Mouse (Mus musculus): ENCODE measurements around the gene Atp2c1. TPM values are rescaled to one million over a fixed set of nuclear protein-coding genes. Genes with fewer than 3 reads are reported as not detected.

The Atp2c1 gene
- polyA plus RNA-seq, 1 experiment from 2014 or later: 75.8 TPM

- Histone ChIP-seq H3K9me3 (replicated peaks; ENCODE audit: control insufficient read depth, low read length) (no peaks in the 10 kb centered on the region), H3K36me3 (ENCODE audit: control insufficient read depth, insufficient read depth, low read length) (0 out of 2 replicates have a peak, but pooled peaks cover 4% of the 10 kb centered on the region), H3K4me3 (ENCODE audit: low read depth, low read length) (no peak overlapping the region), H3K4me2 (ENCODE audit: low read length) (no peak overlapping the region), H3K27me3 (replicated peaks; ENCODE audit: control insufficient read depth, insufficient read depth, low read length) (no peaks in the 10 kb centered on the region), H3K9ac (ENCODE audit: low read length) (no peak overlapping the region), H3K4me1 (ENCODE audit: control insufficient read depth, insufficient read depth, low read length) (no peaks in the 10 kb centered on the region), H3K27ac (ENCODE audit: low read depth, low read length) (no peak overlapping the region)
- DNase-seq (ENCODE audit: low spot score) (no peak), ATAC-seq (no peak)
- WGBS: 74% methylated on average over 3 of the region's 3 CpGs
These were observed 51.0 kb downstream of the Atp2c1 start for GRCm38 (mm10) chr9:105476134-105476533.

- Histone ChIP-seq H3K9ac (ENCODE audit: low read length) (no peak overlapping the region), H3K36me3 (ENCODE audit: control insufficient read depth, insufficient read depth, low read length) (0 out of 2 replicates have a peak, but pooled peaks cover 4% of the 10 kb centered on the region), H3K9me3 (replicated peaks; ENCODE audit: control insufficient read depth, low read length) (no peaks in the 10 kb centered on the region), H3K4me2 (ENCODE audit: low read length) (no peak overlapping the region), H3K4me3 (ENCODE audit: low read depth, low read length) (no peak overlapping the region), H3K27ac (ENCODE audit: low read depth, low read length) (no peak overlapping the region), H3K4me1 (ENCODE audit: control insufficient read depth, insufficient read depth, low read length) (no peaks in the 10 kb centered on the region), H3K27me3 (replicated peaks; ENCODE audit: control insufficient read depth, insufficient read depth, low read length) (no peaks in the 10 kb centered on the region)
- no peak for DNase-seq (ENCODE audit: low spot score)
- no peak for ATAC-seq
- WGBS: 93% methylated on average over 3 of the region's 3 CpGs
These were observed 52.2 kb downstream of the Atp2c1 start for GRCm38 (mm10) chr9:105474910-105475309.

- Histone ChIP-seq H3K4me3 (ENCODE audit: low read depth, low read length) (no peak overlapping the region), H3K9ac (ENCODE audit: low read length) (no peak overlapping the region), H3K4me1 (ENCODE audit: control insufficient read depth, insufficient read depth, low read length) (no peaks in the 10 kb centered on the region), H3K27me3 (replicated peaks; ENCODE audit: control insufficient read depth, insufficient read depth, low read length) (no peaks in the 10 kb centered on the region), H3K9me3 (replicated peaks; ENCODE audit: control insufficient read depth, low read length) (no peaks in the 10 kb centered on the region), H3K4me2 (ENCODE audit: low read length) (no peak overlapping the region), H3K36me3 (ENCODE audit: control insufficient read depth, insufficient read depth, low read length) (peaks cover 25% of the 10 kb centered on the region), H3K27ac (ENCODE audit: low read depth, low read length) (no peak overlapping the region)
- WGBS: 96% methylated on average over 3 of the region's 3 CpGs
- DNase-seq (ENCODE audit: low spot score) (no peak), ATAC-seq (no peak)
These were observed 59.3 kb downstream of the Atp2c1 start for GRCm38 (mm10) chr9:105467787-105468186.

- H3K9me3 ChIP-seq (replicated peaks; ENCODE audit: control insufficient read depth, low read length): no peaks in the 10 kb centered on the region
- 94% methylated on average over 7 of the region's 7 CpGs for WGBS
- no peak overlapping the region for H3K4me2 ChIP-seq (ENCODE audit: low read length)
- no peak overlapping the region for H3K4me3 ChIP-seq (ENCODE audit: low read depth, low read length)
- ATAC-seq: no peak
- no peak for DNase-seq (ENCODE audit: low spot score)
- no peaks in the 10 kb centered on the region for H3K4me1 ChIP-seq (ENCODE audit: control insufficient read depth, insufficient read depth, low read length)
- H3K9ac ChIP-seq (ENCODE audit: low read length): no peak overlapping the region
- H3K27ac ChIP-seq (ENCODE audit: low read depth, low read length): no peak overlapping the region
- no peaks in the 10 kb centered on the region for H3K27me3 ChIP-seq (replicated peaks; ENCODE audit: control insufficient read depth, insufficient read depth, low read length)
- peaks cover 43% of the 10 kb centered on the region for H3K36me3 ChIP-seq (ENCODE audit: control insufficient read depth, insufficient read depth, low read length)
These were observed 65.6 kb downstream of the Atp2c1 start for GRCm38 (mm10) chr9:105461496-105461895.

- Histone ChIP-seq H3K27me3 (replicated peaks; ENCODE audit: control insufficient read depth, insufficient read depth, low read length) (no peaks in the 10 kb centered on the region), H3K4me1 (ENCODE audit: control insufficient read depth, insufficient read depth, low read length) (no peaks in the 10 kb centered on the region), H3K27ac (ENCODE audit: low read depth, low read length) (no peak overlapping the region), H3K36me3 (ENCODE audit: control insufficient read depth, insufficient read depth, low read length) (peaks cover 47% of the 10 kb centered on the region), H3K9me3 (replicated peaks; ENCODE audit: control insufficient read depth, low read length) (no peaks in the 10 kb centered on the region), H3K4me2 (ENCODE audit: low read length) (no peak overlapping the region), H3K9ac (ENCODE audit: low read length) (no peak overlapping the region), H3K4me3 (ENCODE audit: low read depth, low read length) (no peak overlapping the region)
- no peak for ATAC-seq
- 90% methylated on average over 13 of the region's 13 CpGs for WGBS
- no peak for DNase-seq (ENCODE audit: low spot score)
These were observed 68.1 kb downstream of the Atp2c1 start for GRCm38 (mm10) chr9:105459032-105459431.

- 95% methylated on average over 6 of the region's 6 CpGs for WGBS
- H3K36me3 ChIP-seq (ENCODE audit: control insufficient read depth, insufficient read depth, low read length): peaks cover 48% of the 10 kb centered on the region
- DNase-seq (ENCODE audit: low spot score) (no peak), ATAC-seq (no peak)
- no peak overlapping the region for H3K27ac ChIP-seq (ENCODE audit: low read depth, low read length)
- H3K9me3 ChIP-seq (replicated peaks; ENCODE audit: control insufficient read depth, low read length): no peaks in the 10 kb centered on the region
- H3K9ac ChIP-seq (ENCODE audit: low read length): no peak overlapping the region
- no peak overlapping the region for H3K4me3 ChIP-seq (ENCODE audit: low read depth, low read length)
- no peaks in the 10 kb centered on the region for H3K4me1 ChIP-seq (ENCODE audit: control insufficient read depth, insufficient read depth, low read length)
- H3K4me2 ChIP-seq (ENCODE audit: low read length): no peak overlapping the region
- no peaks in the 10 kb centered on the region for H3K27me3 ChIP-seq (replicated peaks; ENCODE audit: control insufficient read depth, insufficient read depth, low read length)
These were observed 118.6 kb downstream of the Atp2c1 start for GRCm38 (mm10) chr9:105408549-105408948.

- Histone ChIP-seq H3K27me3 (replicated peaks; ENCODE audit: control insufficient read depth, insufficient read depth, low read length) (no peaks in the 10 kb centered on the region), H3K4me3 (ENCODE audit: low read depth, low read length) (peak within 1 kb of the TSS; percentile 52), H3K4me1 (ENCODE audit: control insufficient read depth, insufficient read depth, low read length) (peaks cover 5% of the 10 kb centered on the region), H3K4me2 (ENCODE audit: low read length) (peak within 1 kb of the TSS; percentile 67), H3K36me3 (ENCODE audit: control insufficient read depth, insufficient read depth, low read length) (peaks cover 7% of the 10 kb centered on the region; the same call in 1 of the 2 replicates), H3K9ac (ENCODE audit: low read length) (peak within 1 kb of the TSS; percentile 64), H3K9me3 (replicated peaks; ENCODE audit: control insufficient read depth, low read length) (no peaks in the 10 kb centered on the region), H3K27ac (ENCODE audit: low read depth, low read length) (peak within 1 kb of the TSS; percentile 84)
- ATAC-seq: peak; percentile 97
- peak; percentile 96 for DNase-seq (ENCODE audit: low spot score)
- WGBS: 0% methylated on average over 44 of the region's 44 CpGs
These were observed 131.9 kb downstream of the Atp2c1 start, which contains the start of the genes Aste1 and Nek11 for GRCm38 (mm10) chr9:105395218-105395627. TSS of gene Aste1 (plus strand) at chr9:105395392. TSS of gene Nek11 (minus strand) at chr9:105395524.

- Histone ChIP-seq H3K36me3 (ENCODE audit: control insufficient read depth, insufficient read depth, low read length) (peaks cover 7% of the 10 kb centered on the region; the same call in 1 of the 2 replicates), H3K9me3 (replicated peaks; ENCODE audit: control insufficient read depth, low read length) (no peaks in the 10 kb centered on the region), H3K4me2 (ENCODE audit: low read length) (peak overlapping the region; percentile 67), H3K4me1 (ENCODE audit: control insufficient read depth, insufficient read depth, low read length) (peaks cover 5% of the 10 kb centered on the region), H3K9ac (ENCODE audit: low read length) (peak overlapping the region; percentile 64; the same call in 1 of the 2 replicates), H3K27me3 (replicated peaks; ENCODE audit: control insufficient read depth, insufficient read depth, low read length) (no peaks in the 10 kb centered on the region), H3K27ac (ENCODE audit: low read depth, low read length) (no peak overlapping the region), H3K4me3 (ENCODE audit: low read depth, low read length) (peak overlapping the region; percentile 52)
- WGBS: 11% methylated on average over 11 of the region's 11 CpGs
- DNase-seq (ENCODE audit: low spot score) (no peak), ATAC-seq (peak; percentile 40)
These were observed 132.4 kb downstream of the Atp2c1 start for GRCm38 (mm10) chr9:105394720-105395119.

- H3K4me2 ChIP-seq (ENCODE audit: low read length): no peak overlapping the region
- no peaks in the 10 kb centered on the region for H3K9me3 ChIP-seq (replicated peaks; ENCODE audit: control insufficient read depth, low read length)
- no peaks in the 10 kb centered on the region; the same call in 1 of the 2 replicates for H3K4me1 ChIP-seq (ENCODE audit: control insufficient read depth, insufficient read depth, low read length)
- ATAC-seq (no peak), DNase-seq (ENCODE audit: low spot score) (no peak)
- WGBS: 78% methylated on average over 4 of the region's 5 CpGs
- no peak overlapping the region for H3K27ac ChIP-seq (ENCODE audit: low read depth, low read length)
- H3K36me3 ChIP-seq (ENCODE audit: control insufficient read depth, insufficient read depth, low read length): no peaks in the 10 kb centered on the region
- no peak overlapping the region for H3K9ac ChIP-seq (ENCODE audit: low read length)
- no peaks in the 10 kb centered on the region for H3K27me3 ChIP-seq (replicated peaks; ENCODE audit: control insufficient read depth, insufficient read depth, low read length)
- H3K4me3 ChIP-seq (ENCODE audit: low read depth, low read length): no peak overlapping the region
These were observed 136.5 kb downstream of the Atp2c1 start for GRCm38 (mm10) chr9:105390616-105391015.
